Mouse (Mus musculus) C2C12 (cell line): ENCODE results near the gene Pex11a. TPM values are rescaled to one million over a fixed set of nuclear protein-coding genes. Genes with fewer than 3 reads are reported as not detected.

Experiments
- H3K27me3 ChIP-seq: one replicate; pipeline ENCODE4 v1.6.1; 2011; ENCODE audit not compliant: control insufficient read depth, insufficient read depth, insufficient read length
- H3K36me3 ChIP-seq: one replicate; pipeline ENCODE4 v1.6.1; 2011; ENCODE audit not compliant: control insufficient read depth, insufficient read depth
- H3K4me3 ChIP-seq: one replicate; pipeline ENCODE4 v1.5.1; 2011; ENCODE audit warnings: mild to moderate bottlenecking, control low read depth; ENCODE audit not compliant: poor library complexity, insufficient read depth, severe bottlenecking
- H3K79me2 ChIP-seq: one replicate; pipeline ENCODE4 v1.6.1; 2011; ENCODE audit not compliant: control insufficient read depth, insufficient read depth
- H3K79me3 ChIP-seq: one replicate; pipeline ENCODE4 v1.6.1; 2011; ENCODE audit warnings: low read depth, control low read depth
- H3ac ChIP-seq: one replicate; pipeline ENCODE3; 2011; ENCODE audit warnings: low read depth; ENCODE audit not compliant: control insufficient read depth, insufficient read length
- CEBPB ChIP-seq: IDR thresholded peaks from one replicate; pipeline ENCODE4 v1.6.1; 2011; ENCODE audit warnings: low read depth, mild to moderate bottlenecking, control low read depth, moderate library complexity
- CTCF ChIP-seq: IDR thresholded peaks from one replicate; pipeline ENCODE4 v1.5.1; 2011; ENCODE audit not compliant: control insufficient read depth, insufficient read depth, insufficient read length
- FOSL1 ChIP-seq: IDR thresholded peaks from one replicate; pipeline ENCODE4 v1.8.0; 2011; ENCODE audit warnings: mild to moderate bottlenecking, low read length; ENCODE audit not compliant: poor library complexity, insufficient read depth, severe bottlenecking
- MAX ChIP-seq: IDR thresholded peaks from one replicate; pipeline ENCODE4 v1.6.1; 2011; ENCODE audit warnings: mild to moderate bottlenecking, control low read depth
- MYOD1 ChIP-seq: IDR thresholded peaks from one replicate; pipeline ENCODE4 v1.6.1; 2011; ENCODE audit warnings: low read depth; ENCODE audit not compliant: control insufficient read depth, insufficient read length
- MYOG ChIP-seq: IDR thresholded peaks from one replicate; pipeline ENCODE4 v1.6.1; 2011; ENCODE audit not compliant: control insufficient read depth, insufficient read length; ENCODE audit errors: extremely low read depth
- USF1 ChIP-seq: IDR thresholded peaks from one replicate; pipeline ENCODE4 v1.6.1; 2011; ENCODE audit warnings: low read depth, mild to moderate bottlenecking, control low read depth, moderate library complexity
- polyA plus RNA-seq: library from polyadenylated mRNA; unstranded; fragments of >200 nt; fragmentation: generic; extraction: Trizol; gene quantifications from one replicate; pipeline ENCODE4 v1.2.1, GENCODE M21; 2012; ENCODE audit warnings: missing spikeins

Pex11a gene
- polyA plus RNA-seq, 1 experiment, result 2.2 TPM

DNA sequence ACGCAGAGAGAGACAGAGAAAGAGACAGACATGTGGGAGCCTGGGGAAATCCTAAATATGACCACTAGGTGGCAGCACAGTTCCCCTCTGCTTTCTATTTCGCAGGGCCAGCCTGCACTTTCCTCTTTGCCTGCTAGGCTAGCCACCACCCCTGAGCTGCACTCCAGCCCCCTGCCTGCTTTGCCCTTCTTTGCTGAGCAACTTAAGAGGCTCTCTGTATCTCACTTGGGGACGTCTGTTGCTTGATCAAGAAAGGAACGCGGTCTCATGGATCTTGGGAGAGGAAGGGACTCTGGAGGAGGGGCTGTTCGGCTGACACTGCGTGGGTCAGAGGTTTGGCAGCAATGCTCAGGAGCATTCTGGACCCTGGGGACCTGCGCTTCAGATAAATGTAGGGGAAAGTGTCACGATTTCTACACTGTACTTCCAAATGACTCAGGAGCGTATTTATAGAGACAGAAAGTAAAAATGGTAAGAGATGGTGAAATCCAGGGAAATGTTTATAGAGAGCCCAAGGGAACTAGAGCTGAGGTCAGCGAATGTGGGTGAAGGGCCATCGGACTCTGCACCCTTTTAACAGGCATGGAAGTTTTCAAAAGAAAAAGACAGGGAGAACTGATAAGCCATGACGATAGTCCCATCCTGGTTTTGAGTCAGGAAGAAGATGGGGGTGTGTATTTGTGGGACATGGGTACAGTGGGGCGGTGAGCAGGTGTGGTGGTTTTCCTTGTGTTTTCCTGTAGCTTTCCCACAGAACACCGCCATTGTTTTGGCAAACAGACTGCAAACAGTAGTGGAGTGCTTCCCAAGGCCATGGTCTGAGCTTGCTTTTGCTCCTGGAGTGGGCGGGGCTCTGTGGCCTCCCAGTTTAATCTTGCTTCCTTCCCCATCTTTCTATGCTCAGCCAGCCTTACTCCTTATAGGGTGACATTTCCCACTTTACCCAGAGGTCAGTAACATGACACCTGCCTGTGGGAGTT lies 38.0 kb upstream of the Pex11a start:
- peak overlapping the region; percentile 14 for H3K4me3 ChIP-seq
- no peak for TF ChIP-seq USF1
- TF ChIP-seq FOSL1, result no peak
- TF ChIP-seq MAX, result no peak
- TF ChIP-seq CTCF, result peak; percentile 78
- TF ChIP-seq MYOG, result no peak
- TF ChIP-seq MYOD1, result no peak
- peak; percentile 50 for TF ChIP-seq CEBPB
- H3K36me3 ChIP-seq, result no peaks in the 10 kb centered on the region
- H3K27me3 ChIP-seq, result peaks cover 6% of the 10 kb centered on the region
- H3K79me2 ChIP-seq, result no peaks in the 10 kb centered on the region
- H3K79me3 ChIP-seq, result no peaks in the 10 kb centered on the region
- H3ac ChIP-seq, result peak overlapping the region; percentile 42

DNA sequence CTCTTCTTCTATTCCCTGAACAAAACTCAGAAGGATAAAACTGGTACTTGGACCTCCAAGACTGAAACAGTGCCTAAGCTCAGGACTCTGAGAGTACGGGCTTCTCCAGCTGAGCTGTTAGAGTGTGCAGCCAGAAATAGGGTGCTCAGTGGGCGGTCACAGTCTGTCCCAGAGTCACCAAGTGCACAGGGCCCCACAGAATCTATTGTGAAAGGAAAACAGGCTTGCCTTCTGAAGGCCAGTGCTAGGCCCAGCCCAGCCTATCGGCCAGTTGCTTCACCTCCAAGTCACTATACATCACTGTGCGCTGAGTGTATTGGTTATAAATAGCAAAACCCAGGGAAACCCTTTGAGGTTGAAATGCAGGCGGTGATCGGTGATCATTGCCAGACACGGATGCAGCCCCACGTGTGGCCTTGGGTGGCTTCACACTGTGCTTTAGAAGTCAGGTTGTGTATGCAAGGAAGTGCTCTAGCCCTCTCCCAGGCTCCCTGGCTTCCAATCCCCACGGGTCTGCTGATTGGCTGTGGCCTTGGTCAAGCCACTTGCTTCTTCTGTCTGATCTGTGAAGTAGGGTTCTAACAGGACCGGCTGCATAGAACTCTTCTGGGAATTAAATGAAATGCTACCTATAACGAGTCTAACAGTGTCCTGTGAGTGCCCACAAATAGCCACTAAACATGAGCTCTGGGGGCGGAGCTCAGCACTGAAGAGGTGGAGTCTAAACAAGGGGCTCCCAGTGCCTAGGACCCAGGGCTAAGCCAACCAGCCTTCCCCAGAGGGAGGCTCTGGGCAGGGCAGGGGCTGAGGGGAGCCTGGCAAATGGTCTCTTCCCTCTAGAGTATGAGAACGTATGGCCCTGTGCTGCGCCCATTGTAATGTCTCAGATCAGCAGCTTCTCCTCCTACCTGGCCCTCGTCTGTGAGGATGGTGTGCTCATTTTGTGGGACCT lies 28.9 kb upstream of the Pex11a start:
- H3K27me3 ChIP-seq, result peaks cover 32% of the 10 kb centered on the region
- no peaks in the 10 kb centered on the region for H3K79me3 ChIP-seq
- TF ChIP-seq MYOD1, result no peak
- TF ChIP-seq USF1, result no peak
- TF ChIP-seq MYOG, result no peak
- no peak for TF ChIP-seq FOSL1
- TF ChIP-seq CEBPB, result no peak
- TF ChIP-seq CTCF, result no peak
- TF ChIP-seq MAX, result no peak
- H3K79me2 ChIP-seq, result no peaks in the 10 kb centered on the region
- H3ac ChIP-seq, result no peak overlapping the region
- H3K4me3 ChIP-seq, result no peak overlapping the region
- no peaks in the 10 kb centered on the region for H3K36me3 ChIP-seq

DNA sequence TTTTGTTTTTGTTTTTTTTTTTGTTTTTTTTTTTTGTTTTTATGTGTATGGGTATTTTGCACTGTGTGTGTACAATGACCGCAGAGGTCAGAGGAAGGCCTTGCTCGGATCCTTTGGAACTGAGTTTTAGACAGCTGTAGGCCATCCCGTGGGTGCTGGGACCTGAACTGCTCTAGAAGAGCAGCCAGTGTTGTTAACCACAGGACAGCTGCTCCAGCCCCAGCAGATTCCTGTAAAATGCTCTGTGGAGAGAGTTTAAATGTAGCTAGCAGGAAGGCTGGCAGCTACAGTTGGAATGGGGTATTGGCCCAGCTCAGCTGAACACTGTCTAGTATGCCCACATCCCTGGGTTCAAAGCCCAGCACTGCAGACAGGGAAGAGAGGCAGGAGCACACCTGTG lies 26.7 kb upstream of the Pex11a start:
- no peak overlapping the region for H3ac ChIP-seq
- TF ChIP-seq MYOD1 (no peak), USF1 (no peak), FOSL1 (no peak), CTCF (no peak), MAX (no peak), CEBPB (no peak), MYOG (no peak)
- no peaks in the 10 kb centered on the region for H3K36me3 ChIP-seq
- H3K79me3 ChIP-seq, result no peaks in the 10 kb centered on the region
- no peak overlapping the region for H3K4me3 ChIP-seq
- peaks cover 20% of the 10 kb centered on the region for H3K27me3 ChIP-seq
- H3K79me2 ChIP-seq, result no peaks in the 10 kb centered on the region

DNA sequence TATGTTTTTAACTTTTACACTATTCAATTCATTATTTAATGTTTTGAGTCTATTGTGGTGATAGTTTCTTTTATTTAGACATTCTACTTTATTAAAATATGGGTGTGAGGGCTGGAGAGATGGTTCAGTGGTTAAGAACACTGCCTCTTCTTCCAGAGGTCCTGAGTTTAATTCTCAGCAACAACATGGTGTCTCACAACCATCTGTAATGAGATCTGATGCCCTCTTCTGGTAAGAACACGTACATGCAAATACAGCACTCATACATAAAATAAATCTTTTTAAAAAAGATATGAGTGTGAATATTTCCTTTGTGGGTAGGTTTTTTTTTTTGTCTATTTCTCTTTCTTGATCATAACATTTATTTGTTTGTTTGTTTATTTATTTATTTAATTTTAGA lies 23.1 kb upstream of the Pex11a start:
- TF ChIP-seq MAX (no peak), CEBPB (no peak), CTCF (no peak), MYOD1 (no peak), MYOG (no peak), USF1 (no peak), FOSL1 (no peak)
- no peaks in the 10 kb centered on the region for H3K79me2 ChIP-seq
- peaks cover 11% of the 10 kb centered on the region for H3K27me3 ChIP-seq
- no peaks in the 10 kb centered on the region for H3K36me3 ChIP-seq
- no peaks in the 10 kb centered on the region for H3K79me3 ChIP-seq
- H3ac ChIP-seq, result no peak overlapping the region
- H3K4me3 ChIP-seq, result no peak overlapping the region

DNA sequence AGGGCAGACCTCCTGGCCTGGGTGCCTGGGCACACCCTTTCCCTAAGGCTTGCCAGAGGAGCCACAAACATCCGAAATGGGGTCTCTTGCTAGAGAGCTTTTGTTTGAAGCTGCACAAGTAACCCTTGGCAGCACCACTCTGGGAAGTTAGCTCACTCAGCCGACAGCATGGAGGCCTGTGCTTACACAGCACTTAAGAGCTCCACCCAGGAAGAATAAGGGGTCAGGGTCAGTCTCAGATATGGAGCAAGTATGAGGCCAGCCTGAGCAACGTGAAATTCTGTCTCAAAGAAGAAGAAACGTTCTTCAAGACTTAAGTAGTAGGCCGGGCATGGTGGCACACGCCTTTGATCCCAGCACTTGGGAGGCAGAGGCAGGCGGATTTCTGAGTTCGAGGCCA lies 19.2 kb upstream of the Pex11a start:
- no peak for TF ChIP-seq CEBPB
- TF ChIP-seq FOSL1, result no peak
- no peak for TF ChIP-seq MAX
- TF ChIP-seq CTCF, result no peak
- no peak for TF ChIP-seq USF1
- no peak for TF ChIP-seq MYOD1
- H3K79me2 ChIP-seq, result no peaks in the 10 kb centered on the region
- H3K27me3 ChIP-seq, result peaks cover 8% of the 10 kb centered on the region
- no peaks in the 10 kb centered on the region for H3K36me3 ChIP-seq
- no peak overlapping the region for H3K4me3 ChIP-seq
- no peak overlapping the region for H3ac ChIP-seq
- no peaks in the 10 kb centered on the region for H3K79me3 ChIP-seq
